Mouse (Mus musculus) G1E (cell line): ENCODE measurements around the gene Jade1. TPM values are rescaled to one million over a fixed set of nuclear protein-coding genes. Genes with fewer than 3 reads are reported as not detected.

Experiments
- ATAC-seq: 2 replicates; pipeline ENCODE4 v1.8.0; 2016; ENCODE audit warnings: mild to moderate bottlenecking; ENCODE audit not compliant: insufficient number of reproducible peaks, poor library complexity, low FRiP score, severe bottlenecking; ENCODE audit errors: extremely low read depth
- DNase-seq: peaks from one replicate; pipeline ENCODE4 v3.0.0; 2012; ENCODE audit warnings: low spot score
- H3K27me3 ChIP-seq: 2 replicates; pipeline ENCODE4 v1.6.1; 2012; ENCODE audit warnings: mild to moderate bottlenecking, low read length, inconsistent platforms; ENCODE audit not compliant: insufficient read depth
- H3K36me3 ChIP-seq: replicated peaks from 2 replicates; pipeline ENCODE3; 2012; ENCODE audit warnings: mild to moderate bottlenecking, inconsistent platforms
- H3K4me1 ChIP-seq: 2 replicates; pipeline ENCODE4 v1.6.1; 2012; ENCODE audit warnings: low read depth, low read length, inconsistent platforms, mixed read lengths; ENCODE audit not compliant: insufficient read depth
- H3K4me3 ChIP-seq: 2 replicates; pipeline ENCODE4 v1.5.1; 2012; ENCODE audit warnings: low read depth, mild to moderate bottlenecking, inconsistent platforms, low read length, moderate library complexity, mixed read lengths
- H3K9me3 ChIP-seq: replicated peaks from 2 replicates; pipeline ENCODE4 v1.6.1; 2012; ENCODE audit warnings: inconsistent platforms
- CTCF ChIP-seq: IDR thresholded peaks from 2 replicates; pipeline ENCODE4 v1.5.1; 2012; ENCODE audit warnings: low read depth, low read length, inconsistent platforms, mixed read lengths
- GATA1 ChIP-seq: IDR thresholded peaks from 2 replicates; pipeline ENCODE4 v1.6.1; 2012; ENCODE audit warnings: borderline replicate concordance, low read length, inconsistent platforms, mixed read lengths
- GATA2 ChIP-seq: IDR thresholded peaks from 2 replicates; pipeline ENCODE4 v1.6.1; 2012; ENCODE audit warnings: low read depth, low read length, inconsistent platforms, borderline replicate concordance
- POLR2AphosphoS5 ChIP-seq: IDR thresholded peaks from 2 replicates; pipeline ENCODE4 v1.6.1; 2012; ENCODE audit warnings: low read depth, low read length, inconsistent platforms; ENCODE audit not compliant: insufficient replicate concordance
- TAL1 ChIP-seq: conservative IDR thresholded peaks from 2 replicates; pipeline ENCODE4 v1.6.1; 2012; ENCODE audit warnings: low read depth, low read length, inconsistent platforms, mixed read lengths
- polyA plus RNA-seq: library from polyadenylated mRNA; stranded (reverse); fragments of >175 nt; gene quantifications from 2 replicates; pipeline ENCODE4 v1.2.3, GENCODE M21; 2012
- total RNA-seq, 2 experiments: library from RNA; stranded (forward) in 1 of 2; stranded (reverse) in 1 of 2; fragments of 200-1000 nt in 1 of 2; fragments of >200 nt in 1 of 2; fragmentation: Nextera tagmentation in 1 of 2; gene quantifications; 2 replicates each; pipeline ENCODE4 v1.2.3; 2014 to 2017

Jade1 gene
- total and polyA plus RNA-seq, 3 experiments = 48.2 to 159 (median 129) TPM

GRCm38 (mm10) chr3:41604629-41605321, 49.2 kb downstream of the Jade1 start:
- ATAC-seq (no peak), DNase-seq (no peak)
- TF ChIP-seq POLR2AphosphoS5 (no peak; the same call in 1 of the 2 replicates), GATA2 (no peak), GATA1 (no peak), TAL1 (no peak), CTCF (no peak)
- Histone ChIP-seq H3K27me3 (no peaks in the 10 kb centered on the region), H3K4me1 (peaks cover 46% of the 10 kb centered on the region), H3K4me3 (no peak overlapping the region), H3K9me3 (no peaks in the 10 kb centered on the region), H3K36me3 (peaks cover 97% of the 10 kb centered on the region)

GRCm38 (mm10) chr3:41605601-41606329, 50.2 kb downstream of the Jade1 start:
- DNase-seq (no peak), ATAC-seq (no peak)
- Histone ChIP-seq H3K27me3 (no peaks in the 10 kb centered on the region), H3K4me1 (peaks cover 41% of the 10 kb centered on the region), H3K9me3 (no peaks in the 10 kb centered on the region), H3K4me3 (no peak overlapping the region), H3K36me3 (peaks cover 99% of the 10 kb centered on the region)
- no peak for TF ChIP-seq TAL1

- Histone ChIP-seq H3K27me3 (no peaks in the 10 kb centered on the region), H3K36me3 (peaks cover 100% of the 10 kb centered on the region), H3K4me3 (no peak overlapping the region), H3K4me1 (peaks cover 37% of the 10 kb centered on the region), H3K9me3 (no peaks in the 10 kb centered on the region)
- DNase-seq = no peak
- TF ChIP-seq CTCF (0 out of 2 replicates have a peak, but pooled peaks have one; percentile 19), POLR2AphosphoS5 (no peak; the same call in 1 of the 2 replicates)
- no peak for ATAC-seq
Measured at GRCm38 (mm10) chr3:41606330-41606664, 50.8 kb downstream of the Jade1 start.

GRCm38 (mm10) chr3:41607050-41607449, 51.5 kb downstream of the Jade1 start:
- H3K4me3 ChIP-seq = no peak overlapping the region
- no peak for DNase-seq
- TF ChIP-seq GATA2 = no peak
- no peak for TF ChIP-seq POLR2AphosphoS5
- no peak for TF ChIP-seq GATA1
- TF ChIP-seq TAL1 = no peak
- TF ChIP-seq CTCF = no peak
- H3K36me3 ChIP-seq = peaks cover 100% of the 10 kb centered on the region
- H3K9me3 ChIP-seq = no peaks in the 10 kb centered on the region
- H3K27me3 ChIP-seq = no peaks in the 10 kb centered on the region
- H3K4me1 ChIP-seq = peaks cover 30% of the 10 kb centered on the region
- no peak for ATAC-seq

- H3K27me3 ChIP-seq = no peaks in the 10 kb centered on the region
- no peak overlapping the region for H3K4me3 ChIP-seq
- DNase-seq (no peak), ATAC-seq (no peak)
- peaks cover 30% of the 10 kb centered on the region for H3K4me1 ChIP-seq
- H3K36me3 ChIP-seq = peaks cover 100% of the 10 kb centered on the region
- no peak for TF ChIP-seq TAL1
- no peak for TF ChIP-seq GATA2
- no peak for TF ChIP-seq POLR2AphosphoS5
- TF ChIP-seq GATA1 = no peak
- TF ChIP-seq CTCF = no peak
- H3K9me3 ChIP-seq = no peaks in the 10 kb centered on the region
Measured at GRCm38 (mm10) chr3:41607467-41607866, 51.9 kb downstream of the Jade1 start.

GRCm38 (mm10) chr3:41609071-41609470, 53.5 kb downstream of the Jade1 start:
- DNase-seq (no peak), ATAC-seq (no peak)
- peaks cover 23% of the 10 kb centered on the region for H3K4me1 ChIP-seq
- no peaks in the 10 kb centered on the region for H3K27me3 ChIP-seq
- no peak for TF ChIP-seq TAL1
- no peak for TF ChIP-seq CTCF
- TF ChIP-seq GATA1 = no peak
- TF ChIP-seq GATA2 = no peak
- H3K9me3 ChIP-seq = no peaks in the 10 kb centered on the region
- no peak overlapping the region for H3K4me3 ChIP-seq
- H3K36me3 ChIP-seq = peaks cover 100% of the 10 kb centered on the region
